Mouse (Mus musculus) liver, embryonic 15.5 days (tissue): ENCODE results near the gene Itga5. TPM values are rescaled to one million over a fixed set of nuclear protein-coding genes. Genes with fewer than 3 reads are reported as not detected.

Experiments used
- ATAC-seq: fragments of 200-750 bp; cut with Nextera tagmentation; 2 replicates; pipeline ENCODE4 v1.8.0; 2017; ENCODE audit warnings: moderate number of reproducible peaks, mild to moderate bottlenecking, moderate library complexity; ENCODE audit not compliant: insufficient read depth
- H3K27ac ChIP-seq: fragments of 300-500 bp; sonication (generic); replicated peaks from 2 replicates; pipeline ENCODE4 v1.5.1; 2015; ENCODE audit warnings: mild to moderate bottlenecking, inconsistent platforms
- H3K27me3 ChIP-seq: fragments of 300-500 bp; sonication (generic); 2 replicates; pipeline ENCODE4 v1.6.1; 2015; ENCODE audit warnings: mild to moderate bottlenecking, inconsistent platforms
- H3K36me3 ChIP-seq: fragments of 300-500 bp; sonication (generic); replicated peaks from 2 replicates; pipeline ENCODE4 v1.6.1; 2015; ENCODE audit warnings: moderate library complexity, mild to moderate bottlenecking, inconsistent platforms
- H3K4me1 ChIP-seq: fragments of 300-500 bp; sonication (generic); replicated peaks from 2 replicates; pipeline ENCODE4 v1.6.1; 2015; ENCODE audit warnings: inconsistent platforms
- H3K4me2 ChIP-seq: fragments of 300-500 bp; sonication (generic); 2 replicates; pipeline ENCODE4 v1.6.1; 2015; ENCODE audit warnings: moderate library complexity, mild to moderate bottlenecking, inconsistent platforms
- H3K4me3 ChIP-seq: fragments of 300-500 bp; sonication (generic); replicated peaks from 2 replicates; pipeline ENCODE4 v1.5.1; 2015; ENCODE audit warnings: mild to moderate bottlenecking, inconsistent platforms
- H3K9ac ChIP-seq: fragments of 300-500 bp; sonication (generic); 2 replicates; pipeline ENCODE4 v1.6.1; 2015; ENCODE audit warnings: moderate library complexity, mild to moderate bottlenecking, inconsistent platforms
- H3K9me3 ChIP-seq: fragments of 300-500 bp; sonication (generic); replicated peaks from 2 replicates; pipeline ENCODE4 v1.6.1; 2016; ENCODE audit warnings: inconsistent platforms
- WGBS: fragments of 180-500 bp; shearing (Covaris S2); methylation state at CpG from one replicate; pipeline ENCODE4 v1.1.7; 2015; ENCODE audit warnings: mixed read lengths; ENCODE audit not compliant: insufficient replicate concordance; 5-methylcytosine and 5-hydroxymethylcytosine counted together
- polyA plus RNA-seq: library from polyadenylated mRNA; unstranded; fragments of >200 nt; fragmentation: Nextera tagmentation; extraction: Ambion mirVana; gene quantifications from 2 replicates; pipeline ENCODE4 v1.2.1, GENCODE M21; 2015

Gene Itga5
- polyA plus RNA-seq, 1 experiment from 2014 or later: 15.9 TPM

DNA sequence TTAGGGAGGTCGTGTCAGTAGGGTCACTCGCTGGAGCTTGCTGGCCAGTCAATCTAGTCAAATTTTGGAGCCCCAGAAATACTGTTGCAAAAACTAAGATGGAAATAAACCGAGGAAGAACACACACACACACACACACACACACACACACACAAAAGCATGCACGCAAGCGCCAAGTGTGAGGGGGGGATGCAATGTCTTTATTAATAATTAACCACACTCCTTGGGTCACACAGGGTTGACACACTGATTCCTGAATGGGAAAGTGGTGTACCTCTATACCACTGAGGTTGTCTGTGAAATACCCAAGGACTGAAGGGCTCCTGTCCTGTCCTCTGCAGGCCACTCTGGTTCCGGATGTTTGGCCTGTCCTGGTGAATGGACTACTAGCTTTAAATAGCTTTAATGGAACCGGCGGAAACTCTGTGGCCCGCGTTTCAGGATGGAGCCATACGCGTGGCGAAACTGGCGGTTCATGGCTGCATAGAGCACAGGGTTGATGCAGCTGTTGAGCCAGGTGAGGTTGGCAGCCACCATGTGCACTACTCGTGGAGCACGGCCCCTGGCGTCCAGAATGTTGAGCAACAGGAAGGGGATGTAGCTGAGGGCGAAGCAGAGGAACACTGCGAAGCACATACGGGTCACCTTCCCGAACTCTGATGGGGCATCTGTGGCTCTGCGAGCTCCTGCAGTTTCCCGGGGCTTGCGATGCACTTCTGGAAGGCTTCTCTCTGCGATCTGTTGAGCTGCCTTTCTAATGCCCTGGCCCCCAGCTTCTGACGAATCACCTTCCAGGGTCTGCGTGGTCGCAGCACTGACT lies 58.3 kb downstream of the Itga5 start:
- ATAC-seq: no peak
- H3K27me3 ChIP-seq: peaks cover 56% of the 10 kb centered on the region
- H3K36me3 ChIP-seq: no peaks in the 10 kb centered on the region
- no peaks in the 10 kb centered on the region for H3K9me3 ChIP-seq
- peaks cover 56% of the 10 kb centered on the region for H3K4me1 ChIP-seq
- no peak overlapping the region for H3K9ac ChIP-seq
- no peak overlapping the region; the same call in 1 of the 2 replicates for H3K27ac ChIP-seq
- H3K4me2 ChIP-seq: peak overlapping the region; percentile 49
- WGBS: 35% methylated on average over 28 of the region's 28 CpGs
- H3K4me3 ChIP-seq: peak overlapping the region; percentile 30

DNA sequence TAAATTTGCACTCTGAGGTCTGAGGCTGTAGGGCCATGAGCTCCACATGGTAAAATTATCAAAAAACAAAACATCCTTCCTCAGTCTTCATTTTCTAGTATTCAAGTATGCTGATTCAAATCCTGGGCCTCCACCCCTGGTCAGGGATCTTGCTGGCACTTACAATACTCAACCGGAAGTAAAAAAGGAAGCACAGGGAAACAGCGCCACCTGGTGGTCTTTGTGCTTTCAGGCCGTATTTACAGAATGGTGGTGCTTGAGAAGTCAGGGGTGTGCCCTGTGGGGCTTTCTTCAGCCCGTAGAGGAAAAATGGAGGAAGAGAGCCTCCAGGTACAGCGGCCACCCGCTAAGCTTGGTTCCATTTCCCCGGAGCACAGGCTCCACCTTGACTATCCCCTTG lies 59.4 kb downstream of the Itga5 start:
- no peak for ATAC-seq
- no peak overlapping the region for H3K9ac ChIP-seq
- H3K36me3 ChIP-seq: no peaks in the 10 kb centered on the region
- H3K4me3 ChIP-seq: no peak overlapping the region
- H3K27me3 ChIP-seq: peaks cover 67% of the 10 kb centered on the region
- peak overlapping the region; percentile 25; the same call in 1 of the 2 replicates for H3K4me2 ChIP-seq
- H3K4me1 ChIP-seq: peaks cover 58% of the 10 kb centered on the region
- WGBS: under 1% methylated on average over 7 of the region's 7 CpGs
- H3K27ac ChIP-seq: peak overlapping the region; percentile 75; the same call in 1 of the 2 replicates
- no peaks in the 10 kb centered on the region for H3K9me3 ChIP-seq

- H3K36me3 ChIP-seq: no peaks in the 10 kb centered on the region
- no peak overlapping the region for H3K9ac ChIP-seq
- H3K4me2 ChIP-seq: peak overlapping the region; percentile 89
- H3K4me1 ChIP-seq: peaks cover 63% of the 10 kb centered on the region
- no peak for ATAC-seq
- H3K4me3 ChIP-seq: peak overlapping the region; percentile 59
- peak overlapping the region; percentile 75 for H3K27ac ChIP-seq
- WGBS: 32% methylated on average over 8 of the region's 8 CpGs
- no peaks in the 10 kb centered on the region for H3K9me3 ChIP-seq
- H3K27me3 ChIP-seq: peaks cover 73% of the 10 kb centered on the region
These were observed 60.5 kb downstream of the Itga5 start for GRCm38 (mm10) chr15:103305792-103306645.

DNA sequence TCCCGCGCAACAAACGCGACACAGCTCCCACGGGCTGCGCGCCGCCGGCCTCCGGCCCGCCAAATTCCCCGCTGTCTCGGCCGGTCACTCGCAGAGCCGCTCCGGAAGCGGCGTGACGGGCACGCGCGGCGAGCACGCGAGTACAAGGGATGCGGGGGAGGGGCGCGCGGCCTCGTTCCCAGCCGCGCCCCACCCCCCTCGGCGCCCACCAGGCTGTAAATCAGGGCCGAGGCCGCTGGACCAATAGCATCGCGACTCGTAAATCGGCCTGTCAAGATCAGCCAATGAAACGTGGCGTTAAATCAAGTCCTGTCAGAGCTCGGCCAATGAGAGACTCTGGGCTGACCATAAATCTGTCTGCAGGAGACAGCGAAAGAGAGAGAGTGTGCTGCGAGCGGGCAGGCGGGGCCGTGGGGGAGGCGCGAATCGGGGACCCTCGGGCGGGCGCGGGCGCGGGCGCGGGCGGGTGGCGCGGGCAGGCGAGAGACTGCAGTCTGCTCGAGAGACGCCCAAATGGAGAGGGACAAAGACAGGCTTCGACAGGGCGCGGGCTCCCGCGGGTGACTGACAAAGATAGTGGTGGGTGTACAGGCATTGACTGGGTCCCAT lies 61.4 kb downstream of the Itga5 start:
- ATAC-seq: peak; percentile 79
- H3K9ac ChIP-seq: peak overlapping the region; percentile 22
- H3K27ac ChIP-seq: peak overlapping the region; percentile 75
- H3K4me2 ChIP-seq: peak overlapping the region; percentile 89
- peaks cover 73% of the 10 kb centered on the region for H3K27me3 ChIP-seq
- H3K4me1 ChIP-seq: peaks cover 63% of the 10 kb centered on the region
- H3K9me3 ChIP-seq: no peaks in the 10 kb centered on the region
- H3K4me3 ChIP-seq: peak overlapping the region; percentile 59
- no peaks in the 10 kb centered on the region for H3K36me3 ChIP-seq
- WGBS: under 1% methylated on average over 71 of the region's 71 CpGs

DNA sequence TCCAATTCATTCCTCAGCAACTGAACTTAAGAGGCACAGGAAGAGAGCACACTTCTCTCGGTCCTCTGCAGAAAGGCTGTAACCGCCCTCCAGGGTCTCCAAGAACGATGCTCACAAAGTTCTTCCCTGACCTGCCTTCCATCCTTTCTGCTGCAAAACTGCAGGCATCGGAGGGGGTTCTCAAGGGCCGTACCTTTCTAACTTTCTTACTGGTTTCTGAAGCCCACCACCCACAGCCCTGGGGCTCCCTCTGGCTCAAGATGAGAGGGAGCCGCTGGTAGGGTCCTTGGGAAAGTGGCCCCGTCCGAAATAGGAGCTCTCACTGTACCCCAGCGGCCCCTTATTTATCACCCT lies 62.0 kb downstream of the Itga5 start:
- H3K4me1 ChIP-seq: peaks cover 66% of the 10 kb centered on the region
- H3K4me2 ChIP-seq: peak overlapping the region; percentile 89
- no peaks in the 10 kb centered on the region for H3K9me3 ChIP-seq
- H3K36me3 ChIP-seq: peaks cover 2% of the 10 kb centered on the region; the same call in 1 of the 2 replicates
- H3K4me3 ChIP-seq: peak overlapping the region; percentile 59
- peaks cover 73% of the 10 kb centered on the region for H3K27me3 ChIP-seq
- H3K27ac ChIP-seq: peak overlapping the region; percentile 58
- ATAC-seq: no peak
- H3K9ac ChIP-seq: peak overlapping the region; percentile 13
- WGBS: under 1% methylated on average over 9 of the region's 9 CpGs

DNA sequence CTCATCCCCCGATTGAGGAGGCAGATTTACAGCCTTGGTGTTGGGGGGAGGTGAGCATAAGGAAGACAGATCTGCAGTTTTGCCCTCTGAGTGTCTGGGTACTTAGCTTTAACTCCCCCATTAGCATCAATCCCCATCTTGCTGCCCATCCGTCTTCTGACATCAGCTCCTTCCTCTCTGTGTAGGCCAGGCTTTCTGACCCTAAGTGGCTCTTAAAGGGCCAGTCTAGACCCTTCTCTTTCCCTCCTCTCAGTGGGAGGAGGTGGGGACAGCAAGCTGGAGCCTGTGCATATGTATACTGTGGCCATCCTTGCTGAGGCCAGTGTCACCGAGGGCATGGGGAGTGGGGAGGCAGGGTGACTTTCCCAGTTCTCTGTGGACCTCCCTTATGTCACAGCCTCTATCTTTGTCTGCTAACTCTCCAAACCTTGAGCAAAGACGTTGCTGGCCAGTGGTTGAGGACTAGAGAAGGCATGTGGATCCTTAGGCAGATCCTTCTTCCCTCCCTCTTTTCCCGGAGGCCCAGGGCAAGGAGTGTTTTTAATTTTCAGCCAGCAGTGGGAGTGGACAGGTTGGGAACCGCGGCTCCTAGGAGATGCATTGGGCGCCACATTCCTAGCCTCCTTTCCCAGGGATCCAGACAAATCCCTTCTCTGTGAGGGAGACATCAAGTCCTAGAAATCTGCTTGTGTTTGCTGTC lies 62.5 kb downstream of the Itga5 start:
- WGBS: 11% methylated on average over 8 of the region's 8 CpGs
- Histone ChIP-seq H3K36me3 (peaks cover 7% of the 10 kb centered on the region), H3K9me3 (no peaks in the 10 kb centered on the region), H3K4me1 (peaks cover 65% of the 10 kb centered on the region), H3K4me2 (peak overlapping the region; percentile 89), H3K27me3 (peaks cover 68% of the 10 kb centered on the region), H3K27ac (peak overlapping the region; percentile 58; the same call in 1 of the 2 replicates), H3K9ac (no peak overlapping the region), H3K4me3 (peak overlapping the region; percentile 59)
- no peak for ATAC-seq

DNA sequence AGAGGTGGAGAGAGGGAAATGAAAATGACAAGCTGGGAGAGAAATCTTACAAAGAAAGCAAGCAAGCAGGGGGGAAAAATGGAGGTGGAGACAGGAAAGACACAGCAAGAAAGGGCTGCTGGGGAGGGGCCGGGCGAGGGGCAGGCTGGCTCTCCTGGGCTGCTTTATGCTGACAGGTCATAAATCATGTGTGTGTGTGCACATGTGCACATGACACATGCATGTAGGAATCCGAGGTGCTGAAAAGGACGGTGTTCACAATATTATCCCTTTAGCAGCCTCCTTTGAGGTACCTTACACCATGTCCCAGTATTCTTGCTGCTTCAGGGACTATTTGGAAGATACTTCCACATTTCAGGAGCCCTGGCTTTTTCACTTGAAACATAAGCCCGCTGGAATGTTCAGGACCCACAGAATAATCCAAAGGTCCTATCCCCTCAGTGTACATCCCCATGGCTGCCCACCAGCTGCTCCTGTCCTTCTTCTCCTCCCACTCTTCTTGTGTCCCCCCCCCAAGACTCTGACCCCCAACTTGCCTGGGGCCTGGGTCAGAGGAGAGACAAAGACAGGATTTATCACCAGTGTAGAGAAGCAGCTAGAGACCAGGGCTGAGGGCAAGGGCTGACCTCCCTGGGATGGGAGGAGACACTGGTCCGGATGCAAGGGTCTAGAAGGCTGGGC lies 64.1 kb downstream of the Itga5 start:
- WGBS: 33% methylated on average over 6 of the region's 6 CpGs
- no peak overlapping the region for H3K9ac ChIP-seq
- H3K36me3 ChIP-seq: peaks cover 23% of the 10 kb centered on the region
- H3K4me1 ChIP-seq: peaks cover 52% of the 10 kb centered on the region
- ATAC-seq: no peak
- no peak overlapping the region for H3K4me3 ChIP-seq
- no peak overlapping the region for H3K27ac ChIP-seq
- H3K9me3 ChIP-seq: no peaks in the 10 kb centered on the region
- peaks cover 55% of the 10 kb centered on the region for H3K27me3 ChIP-seq
- no peak overlapping the region for H3K4me2 ChIP-seq

DNA sequence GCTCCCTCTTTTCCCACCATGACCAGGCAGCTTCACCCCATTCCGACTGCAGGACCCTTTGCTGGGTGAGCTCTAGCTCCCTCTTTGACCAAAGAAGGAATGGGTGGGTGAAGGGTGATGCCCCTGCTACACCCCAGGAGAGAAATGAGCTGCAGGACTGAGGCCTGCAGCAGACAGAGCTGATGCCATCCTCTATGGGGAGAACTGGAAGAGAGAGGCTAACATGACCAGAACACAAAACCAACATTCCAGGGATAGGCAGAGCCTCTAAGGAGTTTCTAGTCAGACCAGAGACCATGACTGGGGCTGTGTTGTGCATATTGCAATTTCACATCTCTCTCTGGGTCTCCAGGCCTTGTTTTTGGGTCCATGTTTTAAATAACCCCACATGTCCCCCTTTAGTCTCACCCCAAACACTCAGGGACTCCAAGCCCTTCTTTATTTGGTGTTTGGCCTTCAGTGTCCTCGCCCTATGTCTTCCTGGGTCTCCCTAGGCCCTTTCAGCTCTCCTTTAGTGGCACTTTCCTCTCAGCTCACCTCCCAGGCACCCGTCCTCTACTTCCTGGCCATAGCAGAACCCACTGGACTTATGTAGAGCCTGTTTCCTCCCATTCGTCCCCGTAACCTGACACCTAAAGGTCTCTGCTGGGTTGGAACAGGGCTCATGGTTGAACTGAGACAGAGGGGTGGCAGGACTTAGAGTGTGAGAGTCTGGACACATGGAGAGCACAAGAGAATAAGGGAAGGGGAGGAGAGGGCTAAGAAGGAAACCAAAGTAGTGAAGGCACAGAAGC lies 64.8 kb downstream of the Itga5 start:
- ATAC-seq: no peak
- Histone ChIP-seq H3K4me2 (no peak overlapping the region), H3K9me3 (no peaks in the 10 kb centered on the region), H3K27me3 (peaks cover 52% of the 10 kb centered on the region), H3K36me3 (peaks cover 30% of the 10 kb centered on the region), H3K9ac (no peak overlapping the region), H3K4me1 (peaks cover 46% of the 10 kb centered on the region), H3K4me3 (no peak overlapping the region), H3K27ac (no peak overlapping the region)
- WGBS: 38% methylated on average over 5 of the region's 5 CpGs

DNA sequence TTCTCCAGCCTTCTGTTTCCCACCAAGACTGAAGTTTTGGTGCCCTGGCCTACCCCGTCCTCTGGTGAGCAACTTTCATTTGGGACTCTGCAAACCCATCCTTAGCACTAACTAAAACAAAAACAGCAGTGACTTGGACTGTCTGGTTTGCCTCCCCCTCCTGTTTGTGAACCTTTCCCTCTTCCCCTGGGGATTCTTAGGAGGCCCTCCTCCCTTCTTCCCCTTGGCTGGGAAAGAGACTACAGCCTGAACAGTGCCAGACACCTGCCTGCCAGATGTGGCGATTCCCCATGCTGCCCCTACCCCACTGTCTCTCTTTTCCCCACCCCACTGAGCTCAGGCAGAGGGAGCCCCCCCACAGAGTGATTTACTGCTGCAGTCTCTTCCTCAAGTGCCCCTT lies 65.5 kb downstream of the Itga5 start:
- no peak for ATAC-seq
- Histone ChIP-seq H3K4me1 (peaks cover 41% of the 10 kb centered on the region), H3K9me3 (no peaks in the 10 kb centered on the region), H3K4me2 (no peak overlapping the region), H3K27ac (no peak overlapping the region), H3K36me3 (peaks cover 37% of the 10 kb centered on the region), H3K4me3 (no peak overlapping the region), H3K9ac (no peak overlapping the region), H3K27me3 (peaks cover 45% of the 10 kb centered on the region)
- WGBS: 44% methylated on average over 2 of the region's 2 CpGs
